Mouse (Mus musculus) common myeloid progenitor, adult 5-6 weeks (primary cell): ENCODE results near the gene Slc7a7. TPM values are rescaled to one million over a fixed set of nuclear protein-coding genes. Genes with fewer than 3 reads are reported as not detected.

Experiments
- ATAC-seq: replicated peaks from 2 replicates; pipeline ENCODE4 v1.8.0; 2016; ENCODE audit warnings: low read depth, mild to moderate bottlenecking, moderate TSS enrichment, inconsistent platforms; ENCODE audit not compliant: poor library complexity, severe bottlenecking
- total RNA-seq: library from RNA; stranded (forward); fragments of 200-1000, 187-1606 nt; gene quantifications from 2 replicates; pipeline ENCODE4 v1.2.3, GENCODE M21; 2017

The Slc7a7 gene
- total RNA-seq, 1 experiment from 2014 or later = 4.5 TPM

- peak; percentile 80 for ATAC-seq
Observed at GRCm38 (mm10) chr14:54333452-54334189, 84.0 kb downstream of the Slc7a7 start.

- ATAC-seq = no peak
Observed at GRCm38 (mm10) chr14:54332176-54333074, 85.2 kb downstream of the Slc7a7 start.

- ATAC-seq = no peak
Observed at GRCm38 (mm10) chr14:54331178-54331577, 86.4 kb downstream of the Slc7a7 start.

GRCm38 (mm10) chr14:54329201-54329600, 88.4 kb downstream of the Slc7a7 start:
- no peak for ATAC-seq

- ATAC-seq = no peak
Observed at GRCm38 (mm10) chr14:54328548-54328947, 89.0 kb downstream of the Slc7a7 start.

GRCm38 (mm10) chr14:54324486-54324885, 93.1 kb downstream of the Slc7a7 start:
- no peak for ATAC-seq

GRCm38 (mm10) chr14:54321556-54322376, 95.8 kb downstream of the Slc7a7 start:
- ATAC-seq = no peak

Other genes starting within 250 kb of the Slc7a7 start
- gene Dad1, start 163.7 kb downstream of the Slc7a7 start, total RNA-seq = 97.2 and 98.8 TPM in 2 replicates
- 27.6 and 31.5 TPM in 2 replicates for gene Abhd4, start 163.6 kb downstream of the Slc7a7 start, total RNA-seq
- not detected in 2 replicates for gene Olfr49, start 132.8 kb downstream of the Slc7a7 start, total RNA-seq
- 27.5 and 38.7 TPM in 2 replicates for gene Oxa1l, start 56.9 kb downstream of the Slc7a7 start, total RNA-seq
- 139 and 219 TPM in 2 replicates for gene Mrpl52, start 9.1 kb upstream of the Slc7a7 start, total RNA-seq
- gene Mmp14, start 13.8 kb upstream of the Slc7a7 start, total RNA-seq = 12.5 and 18.6 TPM in 2 replicates
- gene Lrp10, start 46.4 kb upstream of the Slc7a7 start, total RNA-seq = 28.8 and 46.5 TPM in 2 replicates
- gene Rem2, start 58.3 kb upstream of the Slc7a7 start, total RNA-seq = 0.53 and 1.7 TPM in 2 replicates
- gene Prmt5, start 99.7 kb upstream of the Slc7a7 start, total RNA-seq = 79.2 and 82.9 TPM in 2 replicates
- gene Haus4, start 136.8 kb upstream of the Slc7a7 start, total RNA-seq = 74.5 and 85.9 TPM in 2 replicates
- 1.3 and 1.9 TPM in 2 replicates for gene Ajuba, start 159.8 kb upstream of the Slc7a7 start, total RNA-seq
- gene 4931414P19Rik, start 188.2 kb upstream of the Slc7a7 start, total RNA-seq = 5.3 TPM in 2 replicates
- gene Psmb5, start 200.2 kb upstream of the Slc7a7 start, total RNA-seq = 56.3 and 58.6 TPM in 2 replicates
- gene Psmb11, start 203.7 kb upstream of the Slc7a7 start, total RNA-seq = not detected in 2 replicates
- gene Gm17606, start 223.2 kb upstream of the Slc7a7 start, total RNA-seq = not detected in 2 replicates
- 0.46 and 0.58 TPM in 2 replicates for gene Cdh24, start 223.6 kb upstream of the Slc7a7 start, total RNA-seq